Mouse (Mus musculus): ENCODE results near the gene Ptprn2. TPM values are rescaled to one million over a fixed set of nuclear protein-coding genes. Genes with fewer than 3 reads are reported as not detected.
"Not testable (repeated sequence)": the region's sequence is repeated elsewhere in the genome, so short reads cannot be mapped to it uniquely, and the experiment has no call there.

Ptprn2 gene
- polyA plus RNA-seq, 1 experiment from 2014 or later = 0.14 TPM

GRCm38 (mm10) chr12:116498666-116499065 lies 13.1 kb downstream of the Ptprn2 start:
- H3K27me3 ChIP-seq (ENCODE audit: insufficient read depth, low read length) = no peaks in the 10 kb centered on the region; the same call in 1 of the 2 replicates
- H3K27ac ChIP-seq (ENCODE audit: low read depth) = no peak overlapping the region
- no peaks in the 10 kb centered on the region for H3K4me1 ChIP-seq (ENCODE audit: insufficient read depth)
- no peak for ATAC-seq
- H3K4me2 ChIP-seq (ENCODE audit: low read depth, low read length) = no peak overlapping the region
- H3K4me3 ChIP-seq (ENCODE audit: low read depth, low read length) = no peak overlapping the region
- H3K36me3 ChIP-seq (replicated peaks; ENCODE audit: insufficient read depth, low read length) = no peaks in the 10 kb centered on the region
- no peak for DNase-seq
- H3K9me3 ChIP-seq (ENCODE audit: low read length) = no peaks in the 10 kb centered on the region
- TF ChIP-seq CTCF (IDR thresholded peaks at IDR 0.05; ENCODE audit: low read depth) (no peak), EP300 (IDR thresholded peaks at IDR 0.05; ENCODE audit: low read depth) (no peak)
- H3K9ac ChIP-seq (replicated peaks) = no peak overlapping the region

GRCm38 (mm10) chr12:116500652-116501051 lies 15.1 kb downstream of the Ptprn2 start:
- Histone ChIP-seq H3K4me1 (ENCODE audit: insufficient read depth) (no peaks in the 10 kb centered on the region), H3K9ac (replicated peaks) (no peak overlapping the region), H3K36me3 (replicated peaks; ENCODE audit: insufficient read depth, low read length) (no peaks in the 10 kb centered on the region), H3K27ac (ENCODE audit: low read depth) (no peak overlapping the region), H3K4me3 (ENCODE audit: low read depth, low read length) (no peak overlapping the region), H3K9me3 (ENCODE audit: low read length) (no peaks in the 10 kb centered on the region), H3K27me3 (ENCODE audit: insufficient read depth, low read length) (no peaks in the 10 kb centered on the region; the same call in 1 of the 2 replicates), H3K4me2 (ENCODE audit: low read depth, low read length) (no peak overlapping the region)
- TF ChIP-seq EP300 (IDR thresholded peaks at IDR 0.05; ENCODE audit: low read depth) (no peak), CTCF (IDR thresholded peaks at IDR 0.05; ENCODE audit: low read depth) (no peak)
- 76% methylated on average over 11 of the region's 11 CpGs for WGBS (ENCODE audit: insufficient replicate concordance)
- DNase-seq = no peak
- ATAC-seq = no peak

- WGBS (ENCODE audit: insufficient replicate concordance) = 63% methylated on average over 1 of the region's 1 CpGs
- Histone ChIP-seq H3K9ac (replicated peaks) (no peak overlapping the region), H3K27me3 (ENCODE audit: insufficient read depth, low read length) (no peaks in the 10 kb centered on the region), H3K9me3 (ENCODE audit: low read length) (no peaks in the 10 kb centered on the region), H3K36me3 (replicated peaks; ENCODE audit: insufficient read depth, low read length) (no peaks in the 10 kb centered on the region), H3K27ac (ENCODE audit: low read depth) (no peak overlapping the region), H3K4me1 (ENCODE audit: insufficient read depth) (no peaks in the 10 kb centered on the region), H3K4me3 (ENCODE audit: low read depth, low read length) (no peak overlapping the region), H3K4me2 (ENCODE audit: low read depth, low read length) (no peak overlapping the region)
- TF ChIP-seq CTCF (IDR thresholded peaks at IDR 0.05; ENCODE audit: low read depth) (no peak), EP300 (IDR thresholded peaks at IDR 0.05; ENCODE audit: low read depth) (no peak)
- DNase-seq = no peak
- ATAC-seq = no peak
Measured at GRCm38 (mm10) chr12:116512482-116512881, 27.0 kb downstream of the Ptprn2 start.

GRCm38 (mm10) chr12:116513788-116514187 lies 28.3 kb downstream of the Ptprn2 start:
- H3K4me1 ChIP-seq (ENCODE audit: insufficient read depth); H3K9ac ChIP-seq (replicated peaks); H3K9me3 ChIP-seq (ENCODE audit: low read length); H3K4me3 ChIP-seq (ENCODE audit: low read depth, low read length); H3K4me2 ChIP-seq (ENCODE audit: low read depth, low read length); H3K27me3 ChIP-seq (ENCODE audit: insufficient read depth, low read length); DNase-seq; ATAC-seq; H3K36me3 ChIP-seq (replicated peaks; ENCODE audit: insufficient read depth, low read length); H3K27ac ChIP-seq (ENCODE audit: low read depth): not testable (repeated sequence)
- 75% methylated on average over 2 of the region's 2 CpGs for WGBS (ENCODE audit: insufficient replicate concordance)

GRCm38 (mm10) chr12:116515824-116516223 lies 30.3 kb downstream of the Ptprn2 start:
- no peak overlapping the region for H3K27ac ChIP-seq (ENCODE audit: low read depth)
- H3K27me3 ChIP-seq (ENCODE audit: insufficient read depth, low read length) = no peaks in the 10 kb centered on the region
- no peaks in the 10 kb centered on the region for H3K9me3 ChIP-seq (ENCODE audit: low read length)
- ATAC-seq (no peak), DNase-seq (no peak)
- TF ChIP-seq CTCF (IDR thresholded peaks at IDR 0.05; ENCODE audit: low read depth) (no peak), EP300 (IDR thresholded peaks at IDR 0.05; ENCODE audit: low read depth) (no peak)
- no peaks in the 10 kb centered on the region for H3K4me1 ChIP-seq (ENCODE audit: insufficient read depth)
- no peak overlapping the region for H3K9ac ChIP-seq (replicated peaks)
- H3K36me3 ChIP-seq (replicated peaks; ENCODE audit: insufficient read depth, low read length) = no peaks in the 10 kb centered on the region
- H3K4me2 ChIP-seq (ENCODE audit: low read depth, low read length) = no peak overlapping the region
- no peak overlapping the region for H3K4me3 ChIP-seq (ENCODE audit: low read depth, low read length)

- no peak for ATAC-seq
- WGBS (ENCODE audit: insufficient replicate concordance) = 79% methylated on average over 4 of the region's 4 CpGs
- TF ChIP-seq EP300 (IDR thresholded peaks at IDR 0.05; ENCODE audit: low read depth) (no peak), CTCF (IDR thresholded peaks at IDR 0.05; ENCODE audit: low read depth) (no peak)
- Histone ChIP-seq H3K9ac (replicated peaks) (no peak overlapping the region), H3K4me2 (ENCODE audit: low read depth, low read length) (no peak overlapping the region), H3K4me3 (ENCODE audit: low read depth, low read length) (no peak overlapping the region), H3K27ac (ENCODE audit: low read depth) (no peak overlapping the region), H3K4me1 (ENCODE audit: insufficient read depth) (no peaks in the 10 kb centered on the region), H3K9me3 (ENCODE audit: low read length) (no peaks in the 10 kb centered on the region), H3K27me3 (ENCODE audit: insufficient read depth, low read length) (no peaks in the 10 kb centered on the region), H3K36me3 (replicated peaks; ENCODE audit: insufficient read depth, low read length) (no peaks in the 10 kb centered on the region)
- no peak for DNase-seq
Measured at GRCm38 (mm10) chr12:116528861-116529260, 43.3 kb downstream of the Ptprn2 start.

GRCm38 (mm10) chr12:116533281-116533680 lies 47.8 kb downstream of the Ptprn2 start:
- DNase-seq = no peak
- no peak overlapping the region for H3K4me3 ChIP-seq (ENCODE audit: low read depth, low read length)
- H3K27ac ChIP-seq (ENCODE audit: low read depth) = no peak overlapping the region
- H3K9me3 ChIP-seq (ENCODE audit: low read length) = no peaks in the 10 kb centered on the region
- H3K36me3 ChIP-seq (replicated peaks; ENCODE audit: insufficient read depth, low read length) = no peaks in the 10 kb centered on the region
- H3K27me3 ChIP-seq (ENCODE audit: insufficient read depth, low read length) = no peaks in the 10 kb centered on the region
- ATAC-seq = no peak
- H3K9ac ChIP-seq (replicated peaks) = no peak overlapping the region
- H3K4me1 ChIP-seq (ENCODE audit: insufficient read depth) = no peaks in the 10 kb centered on the region
- no peak overlapping the region for H3K4me2 ChIP-seq (ENCODE audit: low read depth, low read length)
- TF ChIP-seq CTCF (IDR thresholded peaks at IDR 0.05; ENCODE audit: low read depth) = no peak
- no peak for TF ChIP-seq EP300 (IDR thresholded peaks at IDR 0.05; ENCODE audit: low read depth)

Measured in liver, postnatal 0 days (tissue).